Mouse (Mus musculus) cerebral cortex, adult 2 months (tissue): ENCODE results near the gene Cnot1.

Experiments used
- WGBS: fragments of 180-500 bp; shearing (Covaris S2); methylation state at CpG from one replicate; pipeline ENCODE4 v1.1.7; 2018; 5-methylcytosine and 5-hydroxymethylcytosine counted together

Gene Cnot1

DNA sequence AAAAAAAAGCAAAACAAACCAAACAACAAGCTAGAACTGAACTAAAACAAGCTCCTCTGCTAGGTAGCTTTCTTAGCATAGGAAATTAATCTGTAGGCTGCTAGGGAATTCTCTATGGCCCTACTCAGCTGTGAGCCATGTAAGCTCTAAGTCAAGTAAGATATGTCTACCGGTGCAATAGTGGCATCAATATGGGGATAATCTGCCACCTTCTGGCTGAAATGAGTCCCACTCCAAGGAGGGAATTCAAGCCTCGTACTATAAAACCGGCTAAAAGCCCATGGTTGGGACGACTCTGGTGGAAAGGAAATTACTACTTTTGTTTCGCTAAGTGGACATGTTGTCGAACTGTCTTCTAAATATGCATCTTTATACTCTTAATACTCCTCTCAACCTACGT is 68.7 kb downstream of the Cnot1 start:
- 52% methylated on average over 7 of the region's 7 CpGs for WGBS

DNA sequence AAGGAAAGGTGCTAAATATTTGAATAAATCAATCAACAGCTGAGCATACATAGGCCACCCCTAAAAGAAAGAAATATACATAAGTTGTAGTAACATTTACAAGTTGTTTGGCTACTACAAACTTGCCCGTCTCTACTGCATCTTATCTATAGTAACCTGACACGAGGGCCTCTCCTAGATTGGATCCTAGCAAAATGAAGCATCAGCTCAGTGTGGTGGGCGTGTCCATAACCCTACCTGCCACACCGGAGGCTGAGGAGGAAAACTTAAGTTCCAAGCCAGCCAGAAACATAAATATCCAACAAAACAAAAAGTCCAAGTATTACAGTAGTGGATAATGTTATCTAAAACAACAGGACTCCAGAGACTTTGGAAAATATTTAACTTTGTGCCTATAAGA is 79.6 kb downstream of the Cnot1 start:
- 83% methylated on average over 4 of the region's 4 CpGs for WGBS

DNA sequence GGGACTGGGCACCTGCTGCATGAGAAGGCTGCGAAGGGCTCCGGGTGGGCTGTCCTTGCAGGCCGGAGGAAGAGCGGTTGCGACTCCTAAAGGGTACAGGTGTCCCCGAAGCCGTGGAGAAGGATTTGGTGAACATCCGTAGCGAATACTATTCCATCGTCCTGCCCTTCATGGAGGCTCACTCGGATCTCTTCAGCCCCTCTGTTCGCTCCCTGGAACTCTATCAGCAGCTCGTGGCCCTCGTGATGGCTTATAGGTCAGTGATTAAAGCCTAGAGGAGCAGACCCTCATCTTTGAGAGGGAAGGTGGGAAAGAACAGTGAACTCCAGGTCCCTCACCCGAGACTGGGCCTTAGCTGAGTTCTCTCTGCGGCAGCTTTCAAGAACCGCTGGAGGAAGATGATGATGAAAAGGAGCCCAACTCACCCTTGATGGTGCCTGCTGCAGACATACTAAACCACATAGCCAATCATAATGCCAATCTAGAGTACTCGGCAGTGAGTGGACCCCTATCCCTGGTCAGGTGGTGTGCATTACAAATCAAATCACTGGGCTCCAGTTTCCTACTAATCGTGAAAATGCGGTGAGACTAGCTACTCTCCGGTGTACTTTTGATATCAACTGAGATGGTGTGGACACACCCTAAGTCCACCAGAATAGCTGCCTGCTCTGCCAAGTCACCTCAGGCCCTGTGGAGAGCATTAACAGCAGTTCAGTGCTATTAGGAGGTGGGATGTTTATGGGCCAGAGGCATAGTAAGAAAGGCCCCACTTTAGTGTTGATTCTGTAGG is 90.5 kb downstream of the Cnot1 start:
- WGBS: 17% methylated on average over 21 of the region's 21 CpGs

DNA sequence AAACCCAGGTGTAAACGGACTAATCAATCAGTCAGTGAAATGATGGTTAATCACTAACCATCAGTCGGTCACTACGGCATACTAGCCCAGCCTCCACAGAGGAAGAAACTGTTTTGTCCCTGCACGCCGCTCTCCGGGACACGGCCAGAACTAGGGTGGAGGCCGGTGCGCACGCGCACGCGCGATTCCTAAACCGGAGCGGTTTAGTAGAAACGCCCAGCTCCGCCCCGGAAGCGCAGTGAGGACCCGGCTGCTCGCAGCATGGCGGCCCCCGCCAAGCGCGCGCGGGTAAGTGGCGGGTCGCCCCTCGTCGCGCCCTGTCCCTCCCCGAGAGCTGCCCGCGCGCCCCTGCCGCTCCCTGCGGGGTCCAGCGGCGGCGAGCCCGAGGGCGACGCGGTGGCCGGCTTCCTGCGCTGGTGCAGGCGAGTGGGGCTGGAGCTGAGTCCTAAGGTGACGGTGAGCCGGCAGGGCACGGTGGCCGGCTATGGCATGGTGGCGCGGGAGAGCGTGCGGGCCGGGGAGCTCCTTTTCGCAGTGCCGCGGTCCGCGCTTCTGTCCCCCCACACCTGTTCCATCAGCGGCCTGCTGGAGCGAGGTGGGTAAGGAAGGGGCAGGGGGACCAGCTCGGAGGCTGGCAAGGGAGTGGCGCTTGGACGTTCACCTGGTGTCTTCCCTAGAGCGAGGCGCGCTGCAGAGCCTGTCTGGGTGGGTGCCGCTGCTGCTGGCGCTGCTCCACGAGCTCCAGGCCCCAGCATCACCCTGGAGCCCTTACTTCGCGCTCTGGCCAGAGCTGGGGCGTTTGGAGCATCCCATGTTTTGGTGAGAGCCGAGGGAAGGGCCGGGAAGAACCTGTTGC is 91.4 kb downstream of the Cnot1 start, which contains the start of gene Setd6:
Gene Setd6 (plus strand): TSS at position 206 of the 856 bp plus-strand sequence.
- under 1% methylated on average over 79 of the region's 79 CpGs for WGBS

DNA sequence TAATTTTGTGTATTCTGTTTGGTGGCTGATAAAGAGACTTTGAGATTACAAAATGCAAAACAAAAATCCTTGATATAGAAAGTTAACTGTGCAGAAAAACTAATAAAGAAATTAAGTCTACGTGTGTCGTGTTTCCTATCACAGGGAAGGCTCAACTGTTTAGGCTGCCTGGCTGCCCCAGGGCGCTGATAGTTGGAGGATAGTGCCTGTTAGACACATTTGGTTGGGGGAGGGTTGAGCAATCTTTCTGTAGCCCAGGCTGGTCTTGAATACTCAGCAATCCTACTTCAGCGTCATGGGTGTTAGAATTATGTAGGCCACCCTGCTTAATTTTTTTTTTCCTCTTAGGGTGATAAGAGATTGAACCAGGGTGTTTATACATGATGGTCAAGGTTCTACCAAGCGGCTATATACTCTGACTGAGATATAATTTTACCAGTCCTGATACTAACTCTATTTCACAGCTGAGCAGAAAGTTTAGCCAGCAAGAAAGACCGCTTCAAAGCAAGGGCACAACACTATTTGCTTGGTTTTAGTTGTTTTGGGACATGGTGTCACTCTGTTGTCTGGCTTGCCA is 92.3 kb downstream of the Cnot1 start:
- 53% methylated on average over 6 of the region's 6 CpGs for WGBS

DNA sequence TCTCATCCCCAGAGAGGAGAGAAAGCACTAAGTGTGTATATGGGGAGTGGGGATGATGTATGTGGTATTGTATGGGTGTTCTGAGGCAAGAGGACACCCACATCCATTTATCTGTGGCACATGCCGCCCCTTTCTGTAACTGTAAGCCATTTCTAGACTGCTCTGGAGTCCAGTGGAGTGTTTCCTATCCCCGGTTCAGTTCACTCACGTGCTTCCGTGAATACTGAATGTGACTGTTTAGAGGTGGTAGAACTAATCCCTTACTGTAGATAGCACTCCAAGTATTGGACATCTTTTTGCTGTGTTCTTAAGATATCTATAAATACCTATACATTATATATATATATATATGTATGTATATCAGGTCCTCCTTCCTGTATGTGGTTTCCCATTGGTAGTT is 92.9 kb downstream of the Cnot1 start:
- WGBS: 42% methylated on average over 4 of the region's 4 CpGs

DNA sequence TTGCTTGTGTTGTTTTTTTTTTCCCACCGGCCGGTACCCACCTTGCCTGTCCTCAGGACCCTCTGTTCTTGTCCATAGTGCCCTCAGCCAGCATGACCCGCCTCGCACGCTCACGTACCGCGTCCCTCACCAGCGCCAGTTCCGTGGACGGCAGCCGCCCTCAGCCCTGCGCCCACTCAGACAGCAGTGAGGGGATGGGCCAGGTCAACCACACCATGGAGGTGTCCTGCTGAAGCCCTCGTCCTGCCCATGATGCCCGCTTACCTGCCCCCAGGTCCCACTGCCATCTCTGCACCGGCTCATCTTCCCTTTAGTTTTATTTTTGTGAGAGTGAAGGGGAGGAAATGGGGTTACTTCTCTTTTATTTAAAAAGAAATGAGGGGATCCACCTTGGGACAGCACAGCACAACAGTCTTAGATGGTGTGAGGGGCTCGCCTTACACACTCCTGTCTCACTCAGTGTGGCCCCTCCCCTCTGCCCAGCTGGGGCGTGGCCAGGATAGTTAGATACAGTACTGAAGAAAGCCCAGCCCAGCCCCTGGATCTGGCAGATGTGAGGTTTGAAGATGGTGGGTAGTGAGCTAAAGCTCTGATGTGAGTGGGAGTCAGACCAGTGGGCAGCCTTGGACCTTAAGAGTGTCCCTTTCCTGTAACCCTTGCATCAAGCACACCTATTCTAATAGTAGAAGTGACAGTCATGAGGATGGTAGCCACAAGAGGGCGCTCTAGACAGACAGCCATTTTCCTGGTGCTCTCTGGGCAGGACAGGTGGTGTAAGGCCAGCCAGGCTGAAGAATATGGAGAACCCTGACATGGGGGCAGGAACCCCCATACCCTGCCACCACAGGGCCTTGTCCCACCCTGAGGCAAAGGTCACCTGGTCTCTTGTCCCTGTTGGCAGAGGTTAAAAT is 93.9 kb downstream of the Cnot1 start:
- WGBS: 68% methylated on average over 19 of the region's 19 CpGs

DNA sequence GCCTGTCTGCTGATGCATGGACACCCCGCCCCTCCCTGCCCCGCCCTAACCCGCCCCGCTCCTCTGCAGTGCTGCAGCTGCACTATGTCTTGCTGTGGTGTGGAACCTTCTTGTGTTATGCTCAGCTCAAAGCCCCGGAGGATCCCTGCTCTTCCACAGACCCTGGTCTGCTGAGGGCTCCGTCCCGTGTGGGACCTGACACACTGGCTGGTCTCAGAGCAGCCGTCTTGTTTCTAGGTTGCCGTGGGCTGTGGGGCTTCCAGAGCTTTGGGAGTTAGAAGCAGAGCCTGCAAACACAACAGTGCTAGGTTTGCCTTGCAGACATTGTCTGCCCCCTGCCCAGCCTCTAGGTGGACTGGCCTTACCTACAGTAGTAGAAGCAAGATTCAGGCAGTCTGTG is 94.9 kb downstream of the Cnot1 start:
- 71% methylated on average over 9 of the region's 9 CpGs for WGBS

DNA sequence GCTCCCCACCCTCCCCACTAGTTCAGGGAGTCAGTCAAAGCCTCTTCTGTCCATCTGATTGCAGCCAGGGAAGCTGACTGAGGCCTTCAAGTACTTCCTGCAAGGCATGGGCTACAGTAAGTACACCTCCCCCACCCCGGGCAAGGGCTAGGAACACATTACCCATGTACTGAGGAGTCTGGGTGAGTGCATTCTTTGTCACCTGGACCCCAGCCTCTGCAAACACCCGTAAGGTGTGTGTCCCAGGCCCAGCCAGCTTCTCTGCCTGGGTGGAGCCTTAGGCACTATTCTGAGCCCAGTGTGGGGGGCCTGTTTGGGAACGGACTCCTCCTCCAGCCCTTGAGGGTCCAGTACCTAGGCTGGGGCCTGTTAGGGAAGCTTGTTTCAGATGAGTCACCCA is 96.2 kb downstream of the Cnot1 start:
- WGBS: 71% methylated on average over 3 of the region's 3 CpGs

DNA sequence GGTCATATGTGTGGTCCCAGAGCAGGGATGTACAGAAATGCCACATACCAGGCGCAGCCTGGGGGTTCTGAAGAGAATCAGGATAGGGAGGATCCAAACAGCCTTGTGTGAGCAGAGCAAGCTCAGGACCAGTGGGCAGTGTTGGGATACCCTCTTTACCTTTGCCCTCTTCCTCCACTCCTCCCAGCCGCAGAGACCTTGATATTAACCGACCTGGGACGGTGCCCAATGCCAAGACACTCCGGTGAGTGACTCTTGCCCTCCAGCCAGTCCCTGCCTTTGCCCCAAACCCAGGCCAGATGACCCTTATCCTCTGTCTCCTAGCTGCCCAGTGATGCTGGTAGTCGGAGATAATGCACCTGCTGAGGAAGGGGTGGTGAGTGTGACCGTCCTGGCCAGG is 97.7 kb downstream of the Cnot1 start:
- WGBS: 83% methylated on average over 7 of the region's 7 CpGs

DNA sequence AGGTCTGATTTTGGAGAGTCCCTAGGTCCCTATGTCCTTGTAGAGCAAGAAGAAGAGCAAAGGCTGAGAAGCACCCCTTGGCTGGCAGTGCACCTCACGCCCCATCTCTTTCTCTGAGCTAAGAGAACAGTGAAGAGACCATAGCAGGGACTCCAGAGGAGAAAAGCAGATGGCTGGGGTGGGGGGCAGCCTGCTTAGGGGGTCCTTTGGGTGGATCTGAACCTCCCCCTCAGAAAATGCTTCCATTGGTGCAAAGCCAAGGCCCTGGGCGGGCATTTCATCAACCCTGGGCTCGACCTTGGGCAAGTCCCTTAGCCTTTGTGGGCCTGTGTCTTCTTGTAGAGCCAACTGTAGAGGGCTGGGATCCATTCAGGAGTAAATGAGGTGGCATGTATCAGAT is 102.7 kb downstream of the Cnot1 start:
- WGBS: 55% methylated on average over 3 of the region's 3 CpGs

DNA sequence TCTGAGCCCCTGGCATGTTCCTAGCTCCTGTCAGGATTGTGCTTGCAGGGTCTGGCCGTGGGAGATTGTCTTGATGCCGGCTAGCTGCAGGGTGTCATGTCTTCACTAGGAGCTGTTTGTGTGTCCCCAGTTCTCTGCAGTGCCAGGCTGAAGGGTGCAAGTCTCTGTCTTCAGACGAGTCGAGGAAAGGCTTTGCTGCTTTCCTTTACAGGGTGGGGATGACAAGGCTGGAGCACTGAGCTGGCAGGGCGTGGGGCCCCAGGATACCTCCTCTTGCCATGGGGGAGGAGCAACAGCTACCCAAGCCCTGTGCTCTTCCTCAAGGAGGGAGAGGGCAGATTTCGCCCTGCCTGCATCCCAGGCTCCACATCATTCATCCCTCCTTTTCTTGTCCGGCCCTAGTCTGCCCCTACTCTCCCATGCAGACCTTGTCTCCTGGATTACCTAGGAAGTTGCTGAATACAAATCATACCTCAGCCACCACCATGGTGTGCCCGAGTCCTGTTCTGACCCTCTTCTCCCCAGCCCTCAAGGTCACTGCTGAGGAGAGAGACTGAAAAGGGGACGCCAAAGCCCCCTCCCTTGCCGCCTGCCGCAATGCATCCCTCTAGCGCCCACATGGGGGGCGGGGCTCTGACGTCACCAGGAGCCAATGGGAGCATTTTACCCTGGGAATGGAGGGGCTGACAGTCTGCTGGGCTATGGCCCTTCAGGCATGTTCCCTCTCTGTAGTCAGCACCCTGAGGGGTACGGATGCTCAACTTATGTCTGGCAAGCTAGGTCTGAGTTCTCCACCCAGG is 103.6 kb downstream of the Cnot1 start:
- 2% methylated on average over 15 of the region's 15 CpGs for WGBS

DNA sequence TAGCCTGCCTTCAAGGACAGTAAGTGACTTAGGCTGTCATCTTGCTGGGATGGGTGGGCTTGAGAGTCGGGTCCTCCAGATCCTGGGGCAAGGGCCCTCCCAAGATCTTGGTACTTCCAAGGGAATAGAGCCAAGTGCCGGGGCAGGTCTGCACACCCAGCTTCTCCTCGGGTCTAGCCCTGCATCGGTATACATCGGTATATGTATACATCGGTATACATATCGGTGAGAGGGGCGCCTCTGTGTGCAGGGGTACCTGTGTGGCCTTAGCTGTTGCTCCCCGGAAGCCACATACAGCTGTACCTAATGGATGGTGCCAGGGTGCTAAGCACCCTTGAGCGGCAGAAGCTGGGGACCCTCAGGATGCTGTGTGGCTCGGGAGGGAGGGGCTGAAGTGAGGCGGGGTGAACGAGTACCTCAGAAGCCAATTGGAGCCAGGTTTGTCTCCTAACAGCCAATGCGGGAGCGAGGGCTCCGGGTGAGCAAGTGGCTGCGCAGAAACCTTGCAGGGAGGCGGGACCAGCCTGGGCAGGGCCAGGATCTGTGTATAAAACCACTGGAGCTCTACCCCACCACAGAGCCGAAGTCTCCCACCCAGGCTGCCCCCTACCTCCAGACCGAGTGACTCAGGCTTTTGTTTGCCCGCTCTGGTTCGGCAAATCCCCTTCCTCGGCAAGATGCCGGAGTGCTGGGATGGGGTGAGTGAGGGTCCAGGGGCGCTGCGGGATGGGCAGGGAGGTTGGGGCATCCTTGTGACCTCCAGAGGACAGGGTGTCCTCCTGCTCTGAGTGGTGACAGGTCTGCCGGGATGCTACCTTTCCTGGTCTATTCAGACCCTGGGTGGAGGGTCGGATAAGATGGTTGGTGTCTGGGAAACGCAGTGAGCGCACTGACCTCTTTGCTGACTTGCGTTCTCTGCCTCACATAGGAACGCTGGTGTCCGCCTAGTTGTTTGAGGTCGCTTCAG is 104.5 kb downstream of the Cnot1 start:
- under 1% methylated on average over 34 of the region's 34 CpGs for WGBS

DNA sequence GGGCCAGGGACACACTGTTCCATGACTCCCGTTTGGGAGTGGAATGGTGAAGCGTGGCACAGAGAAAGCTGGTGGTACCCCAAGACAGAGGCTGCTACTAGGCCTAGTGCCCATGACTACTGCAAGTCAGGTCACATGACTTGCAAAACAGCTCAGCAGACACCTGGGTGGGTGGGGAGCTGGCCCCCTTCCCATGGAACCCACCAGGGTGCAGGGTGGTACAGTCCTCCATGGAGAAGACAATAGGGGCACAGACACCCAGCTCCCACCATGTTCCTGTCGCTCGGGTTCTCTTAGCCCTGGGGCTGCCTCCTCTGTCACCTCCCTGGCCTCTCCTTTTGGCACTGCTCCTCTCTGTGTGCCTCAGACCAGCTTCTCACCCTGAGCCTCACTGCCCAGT is 105.5 kb downstream of the Cnot1 start:
- WGBS: 62% methylated on average over 4 of the region's 4 CpGs

DNA sequence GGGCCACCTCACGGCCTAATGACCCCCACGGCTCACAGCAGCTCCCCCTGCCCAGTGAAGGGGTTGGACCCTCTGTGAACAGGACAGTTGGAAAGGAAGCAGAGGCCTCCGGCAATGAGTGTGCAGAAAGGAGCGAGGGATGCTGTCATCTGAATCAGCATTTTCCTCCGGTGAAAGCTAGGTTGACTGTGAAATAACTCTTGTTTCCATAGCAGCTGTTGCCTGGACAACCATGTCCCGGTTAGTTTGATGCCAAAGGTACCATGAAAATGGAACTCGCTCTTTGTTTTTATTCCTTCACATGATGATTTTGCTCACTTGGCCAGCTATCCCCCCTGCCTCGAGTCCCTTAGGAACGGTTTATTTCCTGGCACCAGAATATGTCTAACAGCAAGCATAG is 107.0 kb downstream of the Cnot1 start:
- 19% methylated on average over 9 of the region's 9 CpGs for WGBS

DNA sequence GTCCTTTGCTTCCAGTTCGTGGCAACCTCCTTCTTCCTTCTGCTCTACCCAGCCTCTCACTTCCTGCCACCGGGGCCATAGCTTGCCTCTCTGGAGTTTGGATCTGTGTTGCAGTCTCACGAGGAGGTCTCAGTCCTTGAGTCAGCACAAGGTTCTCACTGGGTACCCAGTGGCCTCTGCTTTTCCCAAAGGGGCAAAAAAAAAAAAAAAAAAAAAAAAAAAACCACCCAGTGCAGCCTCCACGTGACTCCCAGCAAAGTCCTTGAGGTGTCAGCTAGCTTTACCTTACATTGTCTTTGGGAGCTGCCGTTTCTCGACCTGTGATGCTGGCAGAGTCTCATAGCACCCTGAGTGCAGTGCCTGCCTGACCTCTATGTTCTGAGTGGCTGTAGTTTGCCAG is 109.1 kb downstream of the Cnot1 start:
- WGBS: 24% methylated on average over 6 of the region's 6 CpGs

DNA sequence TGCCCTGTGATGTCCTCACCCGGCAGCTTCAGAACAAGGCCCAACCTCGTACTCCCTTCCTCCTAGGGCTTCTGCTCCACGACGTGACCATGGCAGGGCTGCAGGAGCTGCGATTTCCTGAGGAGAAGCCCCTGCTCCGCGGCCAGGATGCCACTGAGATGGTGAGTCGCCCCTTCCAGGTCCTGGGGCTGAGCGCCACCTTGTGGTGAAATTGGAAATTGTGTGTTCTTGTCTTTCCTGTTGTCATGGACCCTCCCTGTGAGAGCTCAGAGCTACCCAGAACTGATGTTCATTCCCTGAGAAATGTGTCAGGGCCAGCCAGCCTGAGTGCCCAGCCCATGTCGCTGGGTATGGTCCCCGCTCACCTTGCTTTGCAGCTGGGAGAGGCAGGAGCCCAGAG is 110.1 kb downstream of the Cnot1 start:
- WGBS: under 1% methylated on average over 11 of the region's 11 CpGs

DNA sequence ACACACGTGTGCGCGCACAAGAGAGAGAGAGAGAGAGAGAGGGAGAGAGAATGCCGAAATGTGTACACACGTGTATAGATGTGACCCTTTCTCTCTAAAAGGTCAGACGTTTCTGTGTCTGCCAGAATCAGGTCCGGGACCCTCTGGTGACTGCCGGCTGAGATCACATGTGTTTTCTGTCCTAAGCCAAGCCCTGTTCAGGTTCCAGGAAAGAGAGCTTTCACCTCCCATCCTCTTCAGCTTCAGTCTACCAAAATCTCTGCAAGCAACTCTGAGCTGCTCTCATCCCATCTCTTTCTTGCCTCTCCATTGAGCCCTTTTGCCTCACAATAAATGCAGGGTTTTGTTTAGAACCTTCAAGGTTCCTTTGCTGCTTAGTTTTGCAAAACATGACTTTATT is 110.6 kb downstream of the Cnot1 start:
- WGBS: 53% methylated on average over 8 of the region's 8 CpGs

DNA sequence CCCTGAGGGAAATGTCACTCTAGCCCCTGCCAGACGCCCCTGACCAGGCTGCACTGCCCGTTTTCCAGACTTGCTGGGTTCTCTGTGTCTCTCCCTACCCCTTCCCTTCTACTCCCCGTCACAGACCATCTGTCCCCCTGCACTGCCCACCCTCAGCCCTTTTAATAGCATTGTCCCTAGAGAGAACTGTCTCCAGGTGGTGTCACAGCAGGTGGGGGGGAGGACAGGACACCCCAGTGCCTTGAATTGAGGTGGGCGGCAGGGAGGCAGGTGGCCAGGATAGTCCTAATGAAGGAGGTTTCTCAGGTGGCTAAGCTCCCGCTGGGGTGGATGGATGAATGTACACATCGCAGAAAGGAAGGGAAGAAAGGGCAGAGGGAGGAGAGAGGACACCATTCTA is 112.6 kb downstream of the Cnot1 start:
- 16% methylated on average over 6 of the region's 6 CpGs for WGBS
